Mouse (Mus musculus) central nervous system, embryonic 11.5 days (tissue): ENCODE measurements around the gene Wfdc12. TPM values are rescaled to one million over a fixed set of nuclear protein-coding genes. Genes with fewer than 3 reads are reported as not detected.

Experiments
- polyA plus RNA-seq: library from polyadenylated mRNA; depleted of rRNA; stranded (reverse); fragments of >200 nt; gene quantifications from 2 replicates; pipeline ENCODE4 v1.2.3, GENCODE M21; 2012; rRNA removed

Gene Wfdc12
- not detected in 2 replicates for polyA plus RNA-seq

DNA sequence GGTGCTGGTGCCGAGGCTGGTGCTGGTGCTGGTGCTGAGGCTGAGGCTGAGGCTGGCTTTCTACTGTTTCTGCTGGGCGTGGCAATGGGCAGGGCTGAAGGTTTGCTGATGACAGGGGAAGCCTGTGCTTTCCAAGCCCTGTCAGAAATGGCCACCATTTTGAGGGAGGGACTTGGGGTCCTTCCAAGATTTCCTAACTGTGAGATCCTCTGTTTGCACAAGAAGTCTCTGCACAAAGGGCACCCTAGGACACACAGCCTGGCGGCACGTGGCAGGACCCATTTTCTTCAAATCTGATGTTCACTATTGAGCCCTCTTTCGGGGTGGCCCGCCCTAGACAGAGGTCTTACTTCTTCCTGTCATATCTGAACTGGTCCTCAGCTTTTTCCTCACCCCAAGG, at the start of gene Wfdc12:
Gene Wfdc12 (minus strand): TSS at position 33 of the 400 bp plus-strand sequence.

DNA sequence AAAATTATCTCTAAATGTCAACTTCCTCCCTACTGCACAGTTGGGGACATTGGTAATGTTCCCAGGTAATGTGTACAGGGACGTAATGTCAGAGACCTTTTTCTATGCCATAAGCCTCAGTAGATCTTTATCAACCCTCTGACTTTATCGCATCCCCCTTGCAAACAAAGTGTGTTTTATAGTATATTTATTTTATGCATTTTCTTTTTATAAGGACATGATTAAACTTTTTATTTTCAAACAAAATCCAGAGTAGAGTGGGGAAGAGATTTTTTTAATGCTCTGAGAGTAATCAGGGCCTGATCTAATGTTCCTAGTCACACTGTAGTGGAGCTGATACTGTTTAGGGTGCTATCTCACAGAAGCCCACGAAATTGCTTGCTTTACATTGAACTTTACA, 48.0 kb upstream of the Wfdc12 start, which contains the start of gene Svs2:
Gene Svs2 (minus strand): TSS at position 101 of the 400 bp plus-strand sequence.

DNA sequence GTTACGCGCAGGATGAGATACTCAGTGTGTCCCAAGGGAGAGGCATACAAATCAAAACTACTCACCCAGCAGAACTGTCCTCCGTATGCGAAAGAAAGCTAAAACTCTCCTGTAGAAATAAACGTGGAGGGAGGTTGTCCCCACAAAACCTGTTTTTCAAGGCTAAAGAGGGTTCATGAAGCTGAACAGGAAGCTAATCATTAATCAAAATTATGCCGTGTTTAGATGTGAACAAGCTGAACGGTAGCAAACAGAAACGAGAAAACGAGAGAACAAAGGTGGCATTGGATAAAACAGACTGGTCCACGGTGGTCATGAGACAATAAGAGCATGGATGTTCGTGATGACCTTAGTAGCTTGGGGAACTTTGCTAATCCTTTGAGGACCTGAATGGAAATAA, 31.1 kb upstream of the Wfdc12 start, which contains the start of gene Wfdc15b:
Gene Wfdc15b (minus strand): TSS at position 139 of the 400 bp plus-strand sequence.

DNA sequence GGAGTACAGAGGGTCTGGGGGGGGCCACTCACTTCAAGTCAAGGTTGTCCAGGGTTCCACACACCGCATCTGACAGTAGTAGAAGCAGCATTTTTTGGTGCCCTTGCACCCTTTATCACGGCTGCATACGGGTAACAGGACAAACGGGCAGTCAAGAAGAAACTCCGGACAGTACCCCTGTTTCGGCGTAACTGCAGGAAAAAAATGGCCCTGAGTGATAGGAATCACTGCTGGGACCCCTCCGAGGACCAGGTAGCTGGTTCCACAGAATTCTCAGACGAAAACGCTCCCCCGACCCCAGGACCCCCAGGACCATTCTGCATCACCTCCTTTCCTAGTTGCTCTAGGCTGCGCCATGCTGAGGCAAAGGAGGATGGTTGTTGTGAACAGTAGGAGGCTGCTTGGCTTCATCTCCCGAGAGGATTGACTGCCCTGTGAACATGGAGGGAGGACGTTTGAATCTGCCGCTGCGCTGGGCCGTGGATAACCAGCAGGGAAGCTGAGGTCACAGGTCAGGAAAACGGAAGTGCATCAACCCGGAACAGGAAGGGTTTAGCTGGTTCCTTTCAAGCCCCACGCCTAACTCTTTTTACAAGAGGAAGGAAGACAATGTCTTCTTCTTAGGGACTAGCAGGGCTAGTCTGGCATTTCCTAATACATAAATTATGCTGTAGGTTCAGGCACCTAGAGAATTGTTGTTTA, 9.4 kb upstream of the Wfdc12 start, which contains the start of gene Wfdc15a:
Gene Wfdc15a (minus strand): TSS at position 505 of the 702 bp plus-strand sequence.

DNA sequence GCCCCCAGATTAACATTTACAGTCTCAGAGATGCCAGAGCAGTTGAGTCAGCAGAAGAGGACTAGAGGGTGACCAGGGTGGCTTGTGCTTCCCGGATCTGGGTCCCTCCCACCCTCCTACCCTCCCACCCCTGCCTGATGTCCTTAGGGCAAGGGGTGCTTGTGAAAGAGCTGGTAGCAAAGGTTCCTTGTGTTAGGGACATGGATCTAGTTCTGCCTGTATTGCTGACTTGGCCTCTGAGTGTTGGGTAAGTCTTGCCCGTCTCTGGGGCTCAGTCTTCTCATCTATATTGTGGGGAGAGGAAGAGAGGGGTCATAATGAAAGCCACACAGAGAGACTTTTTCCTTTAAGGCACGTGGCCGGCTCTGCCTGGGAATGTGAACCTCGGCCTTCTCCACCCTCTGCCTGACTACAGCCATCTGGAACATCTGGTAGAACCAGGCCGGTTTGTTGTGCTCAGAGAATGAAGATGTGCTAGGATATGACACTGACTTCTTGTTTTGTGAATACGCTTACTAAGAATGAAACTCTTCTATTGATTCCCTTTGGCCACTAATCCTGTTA, 7.6 kb downstream of the Wfdc12 start, which contains the start of gene Wfdc5:
Gene Wfdc5 (minus strand): TSS at position 51 of the 564 bp plus-strand sequence.

DNA sequence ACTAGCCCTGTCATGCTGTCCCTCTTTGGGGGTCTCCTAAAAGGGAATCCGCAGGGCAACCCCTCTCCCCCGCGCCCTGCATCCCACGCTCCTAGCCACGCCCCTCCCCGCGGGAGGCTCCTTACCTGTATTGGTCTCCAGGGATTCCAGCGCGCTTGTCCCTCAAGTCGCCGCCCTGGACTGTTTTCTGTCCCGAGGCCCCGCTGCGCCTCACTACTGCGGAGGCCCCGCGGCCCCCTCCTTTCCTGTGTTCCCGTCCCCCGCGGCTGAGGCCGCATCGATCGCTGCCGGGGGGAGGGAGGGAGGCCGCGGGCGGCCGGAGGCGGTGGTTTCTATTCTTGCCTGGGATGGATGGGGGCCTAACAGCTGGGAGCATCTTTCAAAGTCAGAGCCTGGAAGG, 19.5 kb downstream of the Wfdc12 start, which contains the start of gene Kcns1:
Gene Kcns1 (minus strand): TSS at position 212 of the 400 bp plus-strand sequence.

Other genes with a start within 250 kb of the Wfdc12 start
- gene Ywhab, start 195.6 kb downstream of the Wfdc12 start, polyA plus RNA-seq, result 146 and 164 TPM in 2 replicates
- 2.5 and 3.7 TPM in 2 replicates for gene Pabpc1l, start 165.2 kb downstream of the Wfdc12 start, polyA plus RNA-seq
- 25.4 and 52.5 TPM in 2 replicates for gene Stk4, start 120.3 kb downstream of the Wfdc12 start, polyA plus RNA-seq
- gene Tomm34, start 119.4 kb downstream of the Wfdc12 start, polyA plus RNA-seq, result 31.3 and 37.2 TPM in 2 replicates
- 0.08 and 0.24 TPM in 2 replicates for gene Kcns1, start 19.5 kb downstream of the Wfdc12 start, polyA plus RNA-seq
- gene Wfdc5, start 7.9 kb downstream of the Wfdc12 start, polyA plus RNA-seq, result not detected in 2 replicates
- gene Wfdc15a, start 9.5 kb upstream of the Wfdc12 start, polyA plus RNA-seq, result not detected in 2 replicates
- gene Wfdc15b, start 31.1 kb upstream of the Wfdc12 start, polyA plus RNA-seq, result 0.22 TPM in 1 of 2 replicates, not detected in the other
- gene Svs2, start 47.9 kb upstream of the Wfdc12 start, polyA plus RNA-seq, result not detected in 2 replicates
- not detected in 2 replicates for gene Svs3b, start 66.0 kb upstream of the Wfdc12 start, polyA plus RNA-seq
- not detected in 2 replicates for gene Svs4, start 87.9 kb upstream of the Wfdc12 start, polyA plus RNA-seq
- gene Svs3a, start 98.7 kb upstream of the Wfdc12 start, polyA plus RNA-seq, result not detected in 2 replicates
- not detected in 2 replicates for gene Svs6, start 126.1 kb upstream of the Wfdc12 start, polyA plus RNA-seq
- gene Svs5, start 142.1 kb upstream of the Wfdc12 start, polyA plus RNA-seq, result not detected in 2 replicates
- 0.68 and 1.5 TPM in 2 replicates for gene Slpi, start 198.5 kb upstream of the Wfdc12 start, polyA plus RNA-seq
- gene Rbpjl, start 212.5 kb upstream of the Wfdc12 start, polyA plus RNA-seq, result 0.07 and 0.17 TPM in 2 replicates
- gene Matn4, start 214.6 kb upstream of the Wfdc12 start, polyA plus RNA-seq, result 2.9 and 14.2 TPM in 2 replicates